Mouse (Mus musculus): ENCODE data around the gene Prpf8. TPM values are rescaled to one million over a fixed set of nuclear protein-coding genes. Genes with fewer than 3 reads are reported as not detected.
"Not testable (repeated sequence)": the region's sequence is repeated elsewhere in the genome, so short reads cannot be mapped to it uniquely, and the experiment has no call there.

The Prpf8 gene
- total RNA-seq (2021), result 10 to 100 TPM; 77.6 to 83.7 TPM
- long read RNA-seq, experiment 1, full-length matches to known transcripts, result 3 of 32 reads
- long read RNA-seq, experiment 1, partial matches to known transcripts, result 29 of 32 reads
- long read RNA-seq, experiment 1, other reads (novel, unspliced or antisense), result 0 of 32 reads
- long read RNA-seq, experiment 2, partial matches to known transcripts, result 15 of 15 reads
- long read RNA-seq, experiment 2, other reads (novel, unspliced or antisense), result 0 of 15 reads

- DNase-seq, result peak; percentile 89
These were observed at the start of gene Prpf8 for GRCm38 (mm10) chr11:75486601-75487285. Gene Prpf8, plus strand, starts transcription at chr11:75486816.

GRCm38 (mm10) chr11:75438194-75438593 lies 48.4 kb upstream of the Prpf8 start:
- no peak for DNase-seq

GRCm38 (mm10) chr11:75438804-75439203 lies 47.8 kb upstream of the Prpf8 start:
- DNase-seq, result no peak

GRCm38 (mm10) chr11:75439363-75439762 lies 47.3 kb upstream of the Prpf8 start, which contains the start of gene Serpinf2:
Gene Serpinf2, minus strand, starts transcription at chr11:75439591.
- no peak for DNase-seq

GRCm38 (mm10) chr11:75439951-75440350 lies 46.7 kb upstream of the Prpf8 start:
- no peak for DNase-seq

- no peak for DNase-seq
These were observed 45.6 kb upstream of the Prpf8 start for GRCm38 (mm10) chr11:75441034-75441433.

- DNase-seq, result no peak
These were observed 45.0 kb upstream of the Prpf8 start for GRCm38 (mm10) chr11:75441601-75442000.

GRCm38 (mm10) chr11:75443711-75444110 lies 42.9 kb upstream of the Prpf8 start:
- no peak for DNase-seq

- DNase-seq, result no peak
These were observed 38.0 kb upstream of the Prpf8 start for GRCm38 (mm10) chr11:75448575-75448974.

GRCm38 (mm10) chr11:75449695-75450094 lies 36.9 kb upstream of the Prpf8 start:
- DNase-seq, result no peak

GRCm38 (mm10) chr11:75450304-75450908 lies 36.2 kb upstream of the Prpf8 start:
- no peak for DNase-seq

- DNase-seq, result no peak
These were observed 35.7 kb upstream of the Prpf8 start for GRCm38 (mm10) chr11:75450936-75451335.

GRCm38 (mm10) chr11:75452081-75452480 lies 34.5 kb upstream of the Prpf8 start:
- DNase-seq, result no peak

- DNase-seq, result no peak
These were observed 33.6 kb upstream of the Prpf8 start for GRCm38 (mm10) chr11:75452812-75453557.

- peak; percentile 81 for DNase-seq
These were observed 32.4 kb upstream of the Prpf8 start, which contains the start of gene Wdr81 for GRCm38 (mm10) chr11:75453991-75454930. Gene Wdr81, minus strand, starts transcription at chr11:75454717.

GRCm38 (mm10) chr11:75455041-75455736 lies 31.4 kb upstream of the Prpf8 start:
- no peak for DNase-seq

- DNase-seq, result not testable (repeated sequence)
These were observed 30.6 kb upstream of the Prpf8 start for GRCm38 (mm10) chr11:75455971-75456370.

- DNase-seq, result no peak
These were observed 30.2 kb upstream of the Prpf8 start for GRCm38 (mm10) chr11:75456440-75456871.

GRCm38 (mm10) chr11:75458169-75458568 lies 28.4 kb upstream of the Prpf8 start:
- no peak for DNase-seq

GRCm38 (mm10) chr11:75458628-75459041 lies 28.0 kb upstream of the Prpf8 start:
- DNase-seq, result peak; percentile 37

Data from gastrocnemius, postnatal 10 days (tissue).